Mouse (Mus musculus) embryonic facial prominence, embryonic 14.5 days (tissue): ENCODE data around the gene Med16. TPM values are rescaled to one million over a fixed set of nuclear protein-coding genes. Genes with fewer than 3 reads are reported as not detected.

ENCODE experiments used
- ATAC-seq: fragments of 200-750 bp; cut with Nextera tagmentation; 2 replicates; pipeline ENCODE4 v1.8.0; 2017; ENCODE audit warnings: low read depth, moderate number of reproducible peaks, moderate TSS enrichment
- DNase-seq: peaks from one replicate; pipeline ENCODE4 v3.0.0-alpha.2; 2015; ENCODE audit warnings: low spot score
- H3K27ac ChIP-seq: fragments of 300-500 bp; sonication (generic); replicated peaks from 2 replicates; pipeline ENCODE4 v1.5.1; 2014; ENCODE audit warnings: low read depth, mild to moderate bottlenecking, low read length, moderate library complexity
- H3K27me3 ChIP-seq: fragments of 300-500 bp; sonication (generic); replicated peaks from 2 replicates; pipeline ENCODE4 v1.6.1; 2014; ENCODE audit warnings: low read length; ENCODE audit not compliant: control insufficient read depth, insufficient read depth
- H3K36me3 ChIP-seq: fragments of 300-500 bp; sonication (generic); 2 replicates; pipeline ENCODE4 v1.6.1; 2014; ENCODE audit warnings: low read length, mixed read lengths; ENCODE audit not compliant: control insufficient read depth, insufficient read depth
- H3K4me1 ChIP-seq: fragments of 300-500 bp; sonication (generic); 2 replicates; pipeline ENCODE4 v1.6.1; 2014; ENCODE audit warnings: antibody characterized with exemption, low read length; ENCODE audit not compliant: control insufficient read depth, insufficient read depth
- H3K4me2 ChIP-seq: fragments of 300-500 bp; sonication (generic); 2 replicates; pipeline ENCODE4 v1.6.1; 2014; ENCODE audit warnings: low read depth, mild to moderate bottlenecking, low read length, moderate library complexity, mixed read lengths
- H3K4me3 ChIP-seq: fragments of 300-500 bp; sonication (generic); 2 replicates; pipeline ENCODE4 v1.5.1; 2014; ENCODE audit warnings: low read depth, mild to moderate bottlenecking, low read length
- H3K9ac ChIP-seq: fragments of 300-500 bp; sonication (generic); 2 replicates; pipeline ENCODE4 v1.6.1; 2014; ENCODE audit warnings: low read depth, mild to moderate bottlenecking, low read length, moderate library complexity, mixed read lengths
- H3K9me3 ChIP-seq: fragments of 300-500 bp; sonication (generic); 2 replicates; pipeline ENCODE4 v1.6.1; 2016; ENCODE audit warnings: low read length; ENCODE audit not compliant: control insufficient read depth
- WGBS: fragments of 180-500 bp; shearing (Covaris S2); extraction: QIAGEN DNeasy Blood & Tissue Kit; methylation state at CpG from one replicate; pipeline ENCODE4 v1.1.7; 2014; 5-methylcytosine and 5-hydroxymethylcytosine counted together
- polyA plus RNA-seq: library from polyadenylated mRNA; unstranded; fragments of >200 nt; fragmentation: Nextera tagmentation; extraction: Ambion mirVana; gene quantifications from 2 replicates; pipeline ENCODE4 v1.2.1, GENCODE M21; 2014

Med16 gene
- polyA plus RNA-seq, 1 experiment from 2014 or later, result 33.7 TPM

DNA sequence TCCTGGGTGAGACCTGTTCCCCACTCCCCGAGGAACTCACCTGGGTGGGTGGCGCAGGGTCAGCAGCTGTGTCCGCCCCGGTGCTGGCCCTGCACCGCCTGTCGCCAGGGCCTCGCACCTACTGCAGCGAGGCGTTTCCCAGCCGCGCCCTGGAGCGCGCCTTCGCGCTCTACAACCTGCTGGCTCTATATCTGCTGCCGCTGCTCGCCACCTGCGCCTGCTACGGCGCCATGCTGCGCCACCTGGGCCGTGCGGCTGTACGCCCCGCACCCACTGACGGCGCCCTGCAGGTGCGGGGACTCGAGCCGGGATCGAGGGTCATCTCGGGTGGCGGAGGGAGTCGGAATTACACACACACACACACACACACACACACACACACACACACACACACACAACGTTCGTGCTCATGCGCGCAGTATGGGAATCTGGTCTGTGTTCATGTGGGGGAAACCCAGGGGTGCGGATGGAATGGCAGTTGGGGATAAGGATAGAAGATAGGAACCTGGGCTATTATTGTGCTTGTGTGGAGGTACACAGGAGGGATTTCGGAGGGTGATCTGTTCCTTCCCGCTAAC is 12.3 kb upstream of the Med16 start, which contains the start of gene R3hdm4:
Gene R3hdm4, minus strand, starts transcription at position 251 of the 578 bp plus-strand sequence.
- ATAC-seq (no peak), DNase-seq (no peak)
- H3K4me2 ChIP-seq, result peak within 1 kb of the TSS; percentile 49
- H3K4me3 ChIP-seq, result peak within 1 kb of the TSS; percentile 32
- H3K36me3 ChIP-seq, result no peaks in the 10 kb centered on the region
- no peak within 1 kb of the TSS; the same call in 1 of the 2 replicates for H3K9ac ChIP-seq
- 6% methylated on average over 14 of the region's 41 CpGs for WGBS
- H3K27me3 ChIP-seq, result peaks cover 60% of the 10 kb centered on the region
- H3K9me3 ChIP-seq, result no peaks in the 10 kb centered on the region
- peaks cover 18% of the 10 kb centered on the region for H3K4me1 ChIP-seq
- H3K27ac ChIP-seq, result no peak within 1 kb of the TSS

DNA sequence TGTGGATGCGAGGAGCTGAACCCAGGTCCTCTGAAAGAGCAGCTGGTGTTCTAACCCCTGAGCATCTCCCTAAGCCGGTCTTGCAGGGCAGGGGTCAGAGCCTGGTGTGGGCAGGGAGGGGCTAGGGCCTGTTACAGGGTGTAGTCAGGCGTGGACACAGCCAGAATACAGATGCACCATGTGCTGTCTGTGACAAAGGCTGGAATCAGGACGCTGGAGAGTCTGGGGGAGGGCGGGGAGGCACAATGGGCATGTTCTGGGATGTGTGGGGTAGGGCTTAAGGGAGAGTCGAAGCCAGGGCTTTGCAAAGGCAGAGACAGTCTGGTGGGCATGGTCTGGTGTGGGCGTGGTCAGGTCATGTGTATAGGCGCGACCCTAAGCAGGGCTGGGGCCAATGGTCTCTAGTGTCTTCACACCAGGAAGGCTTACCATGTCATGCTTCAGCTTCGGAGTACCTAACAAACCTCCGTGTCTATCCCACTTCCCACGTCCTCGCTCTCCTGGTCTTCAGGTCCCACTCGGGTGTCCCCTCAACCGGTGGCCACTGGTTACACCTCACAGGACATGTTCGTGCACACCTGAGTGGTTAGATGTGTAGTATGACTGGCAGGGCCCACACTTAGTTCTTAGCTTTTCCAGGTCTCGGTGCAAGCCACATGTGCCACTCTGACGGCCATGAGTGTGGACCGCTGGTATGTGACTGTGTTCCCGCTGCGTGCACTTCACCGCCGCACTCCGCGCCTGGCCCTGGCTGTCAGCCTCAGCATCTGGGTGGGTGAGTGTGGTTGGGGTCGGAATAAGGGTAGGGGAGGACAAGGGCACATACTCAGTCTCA is 11.6 kb upstream of the Med16 start:
- ATAC-seq (no peak), DNase-seq (no peak)
- Histone ChIP-seq H3K27ac (no peak overlapping the region), H3K9me3 (no peaks in the 10 kb centered on the region), H3K4me3 (peak overlapping the region; percentile 32), H3K4me2 (no peak overlapping the region), H3K36me3 (no peaks in the 10 kb centered on the region), H3K27me3 (peaks cover 60% of the 10 kb centered on the region), H3K4me1 (peaks cover 21% of the 10 kb centered on the region), H3K9ac (no peak overlapping the region)
- 22% methylated on average over 25 of the region's 26 CpGs for WGBS

DNA sequence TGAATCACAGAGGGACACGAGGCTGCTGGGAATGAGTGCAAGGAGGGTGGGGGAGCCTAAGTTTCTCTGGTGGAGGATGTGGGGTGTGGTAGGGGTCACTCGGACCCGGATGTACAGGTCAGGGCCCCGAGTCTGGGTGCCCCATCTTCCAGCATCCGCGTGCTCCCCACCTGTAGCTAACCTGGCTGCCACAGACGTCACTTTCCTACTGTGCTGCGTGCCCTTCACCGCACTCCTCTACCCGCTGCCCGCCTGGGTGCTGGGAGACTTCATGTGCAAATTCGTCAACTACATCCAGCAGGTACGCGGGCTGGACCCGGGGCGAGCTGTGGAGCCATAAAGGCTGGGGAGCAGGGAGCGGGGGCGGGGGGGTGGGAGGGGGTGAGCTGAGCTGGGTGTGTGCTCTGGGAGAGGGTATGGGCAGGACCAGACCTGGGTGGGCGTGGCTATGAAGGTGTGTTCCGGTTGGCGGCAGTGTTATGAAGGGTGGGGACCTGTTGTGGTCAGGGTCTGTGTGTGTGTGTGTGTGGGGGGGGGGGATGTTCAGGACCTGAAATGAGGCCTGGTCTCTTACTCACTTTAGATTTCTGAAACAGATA is 10.6 kb upstream of the Med16 start:
- Histone ChIP-seq H3K27ac (no peak overlapping the region), H3K9ac (peak overlapping the region; percentile 37; the same call in 1 of the 2 replicates), H3K4me1 (peaks cover 21% of the 10 kb centered on the region), H3K27me3 (peaks cover 60% of the 10 kb centered on the region), H3K36me3 (no peaks in the 10 kb centered on the region), H3K4me3 (peak overlapping the region; percentile 17; the same call in 1 of the 2 replicates), H3K4me2 (peak overlapping the region; percentile 34), H3K9me3 (no peaks in the 10 kb centered on the region)
- no peak for DNase-seq
- no peak for ATAC-seq
- WGBS, result 7% methylated on average over 18 of the region's 21 CpGs

DNA sequence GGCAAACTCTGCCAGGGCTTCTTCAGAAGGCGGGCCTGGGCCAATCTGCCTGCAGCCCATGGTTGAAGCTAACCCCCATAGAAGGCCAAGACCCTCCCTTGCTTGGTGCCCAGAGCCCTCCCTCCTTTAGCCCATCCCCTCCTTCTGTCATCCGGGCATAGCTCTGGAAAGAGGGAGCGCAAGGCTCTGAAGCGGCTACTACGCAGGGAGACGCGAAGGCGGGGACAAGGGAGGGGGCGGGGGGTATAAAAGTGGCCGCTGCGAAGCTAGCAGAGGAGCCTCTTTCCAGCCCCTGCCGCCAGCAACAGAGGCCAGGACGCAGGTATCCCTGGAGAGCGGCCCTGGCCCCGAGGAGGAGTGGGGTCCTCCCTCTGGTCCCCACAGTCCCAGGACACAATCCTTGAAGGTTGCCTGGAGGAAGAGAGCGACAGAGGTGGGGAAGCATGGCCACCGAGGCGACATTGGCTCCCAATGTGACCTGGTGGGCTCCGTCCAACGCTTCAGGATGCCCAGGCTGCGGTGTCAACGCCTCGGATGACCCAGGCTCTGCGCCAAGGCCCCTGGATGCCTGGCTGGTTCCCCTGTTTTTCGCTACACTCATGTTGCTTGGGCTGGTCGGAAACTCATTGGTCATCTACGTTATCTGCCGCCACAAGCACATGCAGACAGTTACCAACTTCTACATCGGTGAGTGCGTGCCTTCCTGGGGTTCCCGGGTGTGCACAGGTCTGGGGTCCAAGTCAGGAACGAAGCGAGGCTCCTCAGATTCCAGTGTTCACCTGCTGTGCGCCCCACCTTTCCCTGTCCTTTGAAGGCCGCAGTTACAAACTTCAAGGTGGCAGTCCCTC is 9.7 kb upstream of the Med16 start:
- no peak overlapping the region for H3K27ac ChIP-seq
- ATAC-seq, result no peak
- no peaks in the 10 kb centered on the region for H3K9me3 ChIP-seq
- H3K4me2 ChIP-seq, result peak overlapping the region; percentile 40
- WGBS, result 6% methylated on average over 32 of the region's 35 CpGs
- peaks cover 60% of the 10 kb centered on the region for H3K27me3 ChIP-seq
- DNase-seq, result no peak
- peak overlapping the region; percentile 18 for H3K4me3 ChIP-seq
- no peaks in the 10 kb centered on the region for H3K36me3 ChIP-seq
- H3K4me1 ChIP-seq, result peaks cover 21% of the 10 kb centered on the region
- H3K9ac ChIP-seq, result peak overlapping the region; percentile 45; the same call in 1 of the 2 replicates

DNA sequence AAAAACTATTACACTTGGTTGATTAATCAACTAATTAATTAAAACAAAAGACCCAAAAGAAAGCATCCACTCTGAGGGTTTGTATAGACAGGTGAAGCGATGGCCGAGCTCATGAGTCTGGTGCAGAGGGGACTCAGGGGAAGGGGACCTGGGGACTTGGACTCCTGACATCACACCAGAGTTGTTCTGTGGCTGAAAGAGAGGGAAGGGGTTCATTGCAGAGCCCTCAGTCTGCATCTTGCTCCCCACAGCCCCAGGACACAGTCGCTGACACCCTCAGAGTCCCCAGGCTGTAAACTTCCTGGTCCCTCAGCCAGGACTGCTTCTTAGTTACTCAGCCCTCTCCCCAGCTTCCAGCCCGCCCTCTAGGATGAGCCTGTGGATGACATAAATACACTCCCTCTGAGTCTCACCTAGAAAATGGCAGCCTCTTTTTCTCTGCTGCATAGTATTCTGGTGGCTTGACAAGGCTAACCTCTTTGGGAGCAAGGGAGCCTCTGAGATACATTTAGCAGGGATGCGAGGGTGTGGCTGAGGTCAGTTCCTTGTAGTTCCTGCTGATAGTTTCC is 8.9 kb upstream of the Med16 start:
- peaks cover under 1% of the 10 kb centered on the region; the same call in 1 of the 2 replicates for H3K36me3 ChIP-seq
- WGBS, result 68% methylated on average over 5 of the region's 5 CpGs
- H3K4me2 ChIP-seq, result peak overlapping the region; percentile 97
- H3K9ac ChIP-seq, result peak overlapping the region; percentile 97
- no peak overlapping the region for H3K27ac ChIP-seq
- peaks cover 53% of the 10 kb centered on the region for H3K27me3 ChIP-seq
- H3K9me3 ChIP-seq, result no peaks in the 10 kb centered on the region
- H3K4me3 ChIP-seq, result peak overlapping the region; percentile 82
- no peak for DNase-seq
- no peak for ATAC-seq
- peaks cover 21% of the 10 kb centered on the region for H3K4me1 ChIP-seq

DNA sequence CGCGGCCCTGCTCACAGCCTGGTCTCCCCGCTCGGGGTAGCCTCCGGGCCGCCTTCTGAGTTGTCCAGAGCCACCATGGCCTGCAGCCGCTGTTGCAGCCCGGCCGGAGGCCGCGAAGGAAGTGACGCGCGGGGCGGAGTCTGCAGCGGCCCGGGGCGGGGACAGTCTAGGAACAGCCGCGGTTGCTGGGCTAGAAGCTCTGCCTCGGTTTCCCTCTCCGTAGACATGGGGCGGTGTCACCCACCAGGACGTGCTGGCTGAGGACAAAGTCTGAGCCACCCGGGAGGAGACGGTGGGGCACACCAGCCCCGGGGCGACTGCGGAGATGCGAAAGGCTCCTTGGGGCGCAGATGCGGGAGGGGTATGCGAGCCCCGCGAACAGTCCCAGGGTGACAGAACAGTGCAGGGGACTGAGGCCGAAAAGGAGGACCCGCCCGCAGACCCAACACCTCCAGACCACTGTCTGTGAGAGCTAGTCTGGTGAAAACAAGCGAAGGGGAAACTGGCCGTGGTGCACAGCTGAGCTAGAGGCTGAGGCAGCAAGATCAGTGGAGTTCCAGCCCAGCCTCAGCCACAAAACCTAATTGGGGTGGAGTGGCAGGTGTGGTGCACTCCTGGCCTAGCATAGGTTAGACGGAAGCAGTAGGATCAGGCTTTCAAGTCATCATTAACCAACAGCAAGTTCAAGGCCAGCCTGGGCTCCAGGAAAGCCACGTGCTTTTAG is 8.2 kb upstream of the Med16 start, which contains the start of gene Kiss1r:
Gene Kiss1r, plus strand, starts transcription at position 164 of the 724 bp plus-strand sequence.
- DNase-seq (peak; percentile 85), ATAC-seq (peak; percentile 89)
- H3K4me2 ChIP-seq, result peak within 1 kb of the TSS; percentile 97
- H3K27ac ChIP-seq, result peak within 1 kb of the TSS; percentile 85
- H3K27me3 ChIP-seq, result peaks cover 47% of the 10 kb centered on the region
- H3K36me3 ChIP-seq, result peaks cover 7% of the 10 kb centered on the region
- 3% methylated on average over 23 of the region's 42 CpGs for WGBS
- H3K4me3 ChIP-seq, result peak within 1 kb of the TSS; percentile 82
- peak within 1 kb of the TSS; percentile 97 for H3K9ac ChIP-seq
- peaks cover 21% of the 10 kb centered on the region for H3K4me1 ChIP-seq
- H3K9me3 ChIP-seq, result no peaks in the 10 kb centered on the region

DNA sequence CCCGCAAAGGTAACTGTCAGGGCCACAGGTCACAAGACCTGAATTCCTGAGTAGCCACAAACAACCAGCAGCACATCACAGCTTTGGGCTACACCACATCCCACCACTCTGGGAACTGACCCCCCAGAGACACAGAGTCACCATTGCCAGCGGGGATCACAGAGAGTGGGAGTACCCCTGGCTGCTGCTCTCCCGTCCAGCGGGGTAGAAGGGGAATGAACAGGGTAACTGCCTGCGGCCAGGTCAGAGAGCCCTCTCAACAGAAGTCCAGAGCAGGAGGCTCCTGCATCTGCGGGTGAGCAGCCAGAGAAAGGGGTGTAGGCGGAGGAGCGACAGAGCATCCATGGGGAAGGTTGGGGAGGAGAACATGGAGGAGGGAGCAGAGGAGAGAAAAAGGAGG is 7.4 kb upstream of the Med16 start:
- ATAC-seq (no peak), DNase-seq (no peak)
- 5% methylated on average over 8 of the region's 8 CpGs for whole genome bisulfite sequencing
- Histone ChIP-seq H3K27me3 (peaks cover 38% of the 10 kb centered on the region), H3K4me2 (peak overlapping the region; percentile 97), H3K9ac (peak overlapping the region; percentile 97), H3K9me3 (no peaks in the 10 kb centered on the region), H3K27ac (peak overlapping the region; percentile 85; the same call in 1 of the 2 replicates), H3K4me3 (peak overlapping the region; percentile 82), H3K4me1 (peaks cover 15% of the 10 kb centered on the region), H3K36me3 (peaks cover 16% of the 10 kb centered on the region)
